Mouse (Mus musculus) liver, embryonic 15.5 days (tissue): ENCODE results near the gene Pdcd6. TPM values are rescaled to one million over a fixed set of nuclear protein-coding genes. Genes with fewer than 3 reads are reported as not detected.

Experiments used
- ATAC-seq: fragments of 200-750 bp; cut with Nextera tagmentation; 2 replicates; pipeline ENCODE4 v1.8.0; 2017; ENCODE audit warnings: moderate number of reproducible peaks, mild to moderate bottlenecking, moderate library complexity; ENCODE audit not compliant: insufficient read depth
- H3K27ac ChIP-seq: fragments of 300-500 bp; sonication (generic); replicated peaks from 2 replicates; pipeline ENCODE4 v1.5.1; 2015; ENCODE audit warnings: mild to moderate bottlenecking, inconsistent platforms
- H3K27me3 ChIP-seq: fragments of 300-500 bp; sonication (generic); 2 replicates; pipeline ENCODE4 v1.6.1; 2015; ENCODE audit warnings: mild to moderate bottlenecking, inconsistent platforms
- H3K36me3 ChIP-seq: fragments of 300-500 bp; sonication (generic); replicated peaks from 2 replicates; pipeline ENCODE4 v1.6.1; 2015; ENCODE audit warnings: moderate library complexity, mild to moderate bottlenecking, inconsistent platforms
- H3K4me1 ChIP-seq: fragments of 300-500 bp; sonication (generic); replicated peaks from 2 replicates; pipeline ENCODE4 v1.6.1; 2015; ENCODE audit warnings: inconsistent platforms
- H3K4me2 ChIP-seq: fragments of 300-500 bp; sonication (generic); 2 replicates; pipeline ENCODE4 v1.6.1; 2015; ENCODE audit warnings: moderate library complexity, mild to moderate bottlenecking, inconsistent platforms
- H3K4me3 ChIP-seq: fragments of 300-500 bp; sonication (generic); replicated peaks from 2 replicates; pipeline ENCODE4 v1.5.1; 2015; ENCODE audit warnings: mild to moderate bottlenecking, inconsistent platforms
- H3K9ac ChIP-seq: fragments of 300-500 bp; sonication (generic); 2 replicates; pipeline ENCODE4 v1.6.1; 2015; ENCODE audit warnings: moderate library complexity, mild to moderate bottlenecking, inconsistent platforms
- H3K9me3 ChIP-seq: fragments of 300-500 bp; sonication (generic); replicated peaks from 2 replicates; pipeline ENCODE4 v1.6.1; 2016; ENCODE audit warnings: inconsistent platforms
- WGBS: fragments of 180-500 bp; shearing (Covaris S2); methylation state at CpG from one replicate; pipeline ENCODE4 v1.1.7; 2015; ENCODE audit warnings: mixed read lengths; ENCODE audit not compliant: insufficient replicate concordance; 5-methylcytosine and 5-hydroxymethylcytosine counted together
- polyA plus RNA-seq: library from polyadenylated mRNA; unstranded; fragments of >200 nt; fragmentation: Nextera tagmentation; extraction: Ambion mirVana; gene quantifications from 2 replicates; pipeline ENCODE4 v1.2.1, GENCODE M21; 2015

The Pdcd6 gene
- polyA plus RNA-seq = 65.9 and 69.8 TPM in 2 replicates

DNA sequence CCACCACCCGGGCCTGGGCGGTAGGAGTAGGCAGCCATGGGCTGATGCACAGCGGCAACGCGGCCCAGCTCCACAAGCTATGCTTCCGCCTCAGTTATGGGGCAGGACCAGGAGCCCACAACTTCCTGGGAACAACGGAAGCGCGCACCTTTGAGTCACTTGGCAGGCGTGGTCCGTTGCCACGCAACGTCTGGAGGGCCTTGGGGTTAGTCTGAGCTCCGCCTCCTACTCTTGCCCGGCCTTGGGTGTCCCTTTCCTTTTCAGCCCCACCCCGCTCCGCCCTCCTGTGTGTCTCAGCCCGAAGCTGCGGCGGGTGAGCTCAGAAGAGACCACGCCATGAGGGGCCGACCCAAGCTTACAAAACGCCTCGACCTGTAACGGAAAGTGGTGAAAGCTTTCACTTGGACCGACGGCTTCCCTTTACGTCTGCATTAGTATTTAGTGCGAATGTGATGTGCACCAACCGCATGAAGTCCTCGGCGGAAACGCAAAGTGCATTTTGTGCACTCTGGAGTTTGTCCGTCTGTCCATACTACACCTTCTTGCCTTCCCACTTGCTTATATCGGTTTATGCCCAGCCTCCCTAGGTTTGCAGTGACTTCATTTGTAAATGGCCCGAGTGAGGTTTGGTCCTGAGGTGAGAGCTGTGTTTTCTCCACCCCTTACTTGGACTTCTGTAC lies at the start of gene Pdcd6:
Gene Pdcd6, minus strand, starts transcription at position 411 of the 680 bp plus-strand sequence.
- Histone ChIP-seq H3K9ac (peak within 1 kb of the TSS; percentile 80), H3K9me3 (no peaks in the 10 kb centered on the region), H3K4me2 (peak within 1 kb of the TSS; percentile 79), H3K4me3 (peak within 1 kb of the TSS; percentile 79), H3K27me3 (no peaks in the 10 kb centered on the region), H3K36me3 (peaks cover 24% of the 10 kb centered on the region), H3K4me1 (peaks cover 33% of the 10 kb centered on the region), H3K27ac (peak within 1 kb of the TSS; percentile 76)
- 0% methylated on average over 36 of the region's 36 CpGs for WGBS
- peak; percentile 99 for ATAC-seq

DNA sequence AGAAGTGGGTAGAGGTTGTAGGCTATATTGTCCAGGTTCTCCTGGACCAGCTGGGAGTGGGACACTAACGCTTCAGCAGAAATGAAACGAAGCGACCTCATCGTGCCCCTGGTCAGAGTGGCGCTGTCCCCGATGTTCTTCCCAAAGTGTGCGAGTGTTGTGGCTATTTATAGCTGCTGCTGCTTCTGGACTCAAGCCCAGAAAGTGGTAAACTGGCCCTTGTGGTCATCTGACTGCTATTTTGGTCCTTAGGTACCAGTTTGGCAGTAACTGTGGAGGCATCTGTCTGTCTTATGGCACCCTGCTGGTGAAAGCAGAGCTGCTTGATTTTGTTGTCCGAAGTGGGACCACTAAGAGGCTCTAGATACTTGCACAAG lies 46.5 kb upstream of the Pdcd6 start, which contains the start of gene Lrrc14b:
Gene Lrrc14b, minus strand, starts transcription at position 147 of the 377 bp plus-strand sequence.
- 64% methylated on average over 8 of the region's 8 CpGs for WGBS
- Histone ChIP-seq H3K27ac (no peak within 1 kb of the TSS), H3K36me3 (peaks cover 23% of the 10 kb centered on the region), H3K4me2 (no peak within 1 kb of the TSS), H3K9ac (no peak within 1 kb of the TSS), H3K9me3 (no peaks in the 10 kb centered on the region), H3K4me1 (0 out of 2 replicates have a peak, but pooled peaks cover 6% of the 10 kb centered on the region), H3K27me3 (no peaks in the 10 kb centered on the region), H3K4me3 (no peak within 1 kb of the TSS)
- 0 out of 2 replicates have a peak, but pooled peaks have one; percentile 25 for ATAC-seq

DNA sequence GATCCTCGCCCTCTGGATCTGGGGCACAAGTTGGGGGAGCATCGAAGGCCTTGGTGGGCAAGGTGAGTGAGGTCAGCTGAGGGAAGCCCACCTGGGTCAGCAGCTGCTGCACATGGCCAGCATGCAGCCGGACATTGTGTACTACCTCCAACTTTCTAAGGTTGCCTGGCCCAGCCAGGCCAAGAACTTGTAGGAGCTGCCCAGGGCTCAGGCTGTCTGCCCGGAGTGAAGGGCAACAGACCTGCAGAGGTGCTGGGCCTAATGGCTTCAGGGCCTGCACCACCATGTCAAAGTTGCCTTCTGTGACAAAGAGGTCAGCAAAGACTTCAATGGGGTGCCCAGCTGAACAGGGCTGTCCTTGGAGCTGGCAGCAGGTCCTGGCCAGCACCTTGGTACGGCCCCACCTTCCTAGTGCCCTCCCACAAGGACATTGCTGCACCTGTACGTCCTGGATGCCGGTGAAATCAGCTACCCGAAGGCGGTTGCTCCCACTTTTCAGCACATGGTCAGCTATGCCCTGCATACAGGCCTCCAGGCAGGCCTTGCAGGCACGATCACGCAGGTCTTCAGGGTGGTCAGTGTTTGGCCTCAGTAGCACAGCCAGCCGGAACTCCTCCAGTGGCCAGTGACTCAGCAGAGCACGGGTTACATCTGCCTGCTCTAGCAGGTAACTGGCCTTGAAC lies 45.9 kb upstream of the Pdcd6 start:
- no peaks in the 10 kb centered on the region for H3K9me3 ChIP-seq
- H3K4me1 ChIP-seq = 0 out of 2 replicates have a peak, but pooled peaks cover 6% of the 10 kb centered on the region
- H3K4me2 ChIP-seq = no peak overlapping the region
- no peaks in the 10 kb centered on the region for H3K27me3 ChIP-seq
- no peak for ATAC-seq
- H3K27ac ChIP-seq = no peak overlapping the region
- H3K36me3 ChIP-seq = peaks cover 29% of the 10 kb centered on the region
- 73% methylated on average over 13 of the region's 13 CpGs for WGBS
- H3K9ac ChIP-seq = no peak overlapping the region
- H3K4me3 ChIP-seq = no peak overlapping the region

DNA sequence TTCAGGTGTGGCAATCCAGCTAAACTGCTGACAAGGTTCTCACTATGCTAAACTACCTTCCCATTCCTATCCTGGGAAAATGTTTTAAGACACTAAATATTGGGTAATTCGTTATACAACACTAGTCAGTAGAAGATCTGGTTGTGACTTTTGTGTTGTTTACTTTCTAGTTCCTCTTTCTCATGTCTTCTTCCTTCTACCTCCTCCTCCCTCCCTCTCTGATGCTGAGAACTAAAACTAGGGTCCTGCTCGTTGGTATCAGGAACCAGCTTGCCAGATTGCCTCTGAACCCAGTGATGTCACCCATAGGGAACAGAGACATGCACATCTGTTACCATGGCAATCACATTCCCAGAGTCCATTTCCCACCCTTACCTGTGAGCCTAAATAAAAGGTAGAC lies 44.8 kb upstream of the Pdcd6 start:
- ATAC-seq = no peak
- Histone ChIP-seq H3K4me1 (0 out of 2 replicates have a peak, but pooled peaks cover 6% of the 10 kb centered on the region), H3K9ac (no peak overlapping the region), H3K27ac (no peak overlapping the region), H3K27me3 (no peaks in the 10 kb centered on the region), H3K9me3 (no peaks in the 10 kb centered on the region), H3K4me3 (no peak overlapping the region), H3K36me3 (peaks cover 38% of the 10 kb centered on the region), H3K4me2 (no peak overlapping the region)
- 57% methylated on average over 2 of the region's 2 CpGs for WGBS

DNA sequence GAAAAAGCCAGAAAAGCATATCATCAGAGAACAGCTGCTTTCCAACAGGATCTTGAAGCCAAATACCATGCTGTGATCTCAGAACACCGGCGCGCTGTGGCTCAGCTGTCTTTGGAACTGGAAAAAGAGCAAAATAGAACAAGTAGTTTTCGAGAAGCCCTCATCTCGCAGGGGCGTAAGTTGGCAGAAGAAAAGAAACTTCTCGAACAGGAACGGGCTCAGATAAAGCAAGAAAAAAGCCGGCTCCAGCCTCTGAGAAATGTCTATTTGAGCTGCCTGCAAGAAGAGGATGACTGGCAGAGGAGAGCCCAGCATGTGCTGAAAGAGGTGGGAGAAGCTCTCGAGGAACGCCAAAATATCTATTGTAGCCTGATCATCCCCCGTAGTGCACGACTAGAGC lies 39.1 kb upstream of the Pdcd6 start:
- WGBS = 88% methylated on average over 13 of the region's 13 CpGs
- Histone ChIP-seq H3K4me2 (no peak overlapping the region), H3K4me1 (no peaks in the 10 kb centered on the region), H3K4me3 (no peak overlapping the region), H3K27me3 (no peaks in the 10 kb centered on the region), H3K36me3 (peaks cover 75% of the 10 kb centered on the region), H3K9me3 (no peaks in the 10 kb centered on the region), H3K27ac (no peak overlapping the region), H3K9ac (no peak overlapping the region)
- no peak for ATAC-seq

DNA sequence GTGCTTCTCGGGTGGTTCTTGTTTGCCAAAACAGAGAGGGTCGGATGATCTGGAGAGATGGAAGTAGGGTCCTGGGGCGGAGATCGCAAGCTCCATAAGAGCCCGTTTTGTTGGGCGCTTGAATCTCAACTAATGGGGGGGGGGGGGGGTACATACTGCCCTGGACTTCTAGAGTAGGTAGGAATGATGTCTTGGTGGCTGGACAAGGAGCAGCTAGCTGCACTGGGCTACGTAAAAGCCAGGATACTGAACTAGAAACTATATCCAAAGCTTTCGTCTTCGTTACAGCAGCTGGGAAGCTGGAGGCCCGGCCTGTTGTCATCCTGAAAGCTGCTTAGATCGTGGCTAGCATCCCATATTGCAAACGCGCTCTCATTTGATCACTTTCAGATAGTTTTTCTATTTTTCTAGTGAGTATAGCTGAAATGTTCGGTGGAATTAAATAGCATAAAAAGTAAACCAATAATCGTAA lies 33.1 kb upstream of the Pdcd6 start:
- H3K4me3 ChIP-seq = peak overlapping the region; percentile 84
- no peaks in the 10 kb centered on the region for H3K27me3 ChIP-seq
- H3K4me1 ChIP-seq = peaks cover 20% of the 10 kb centered on the region
- under 1% methylated on average over 15 of the region's 15 CpGs for WGBS
- ATAC-seq = peak; percentile 47
- H3K27ac ChIP-seq = peak overlapping the region; percentile 75
- no peaks in the 10 kb centered on the region for H3K9me3 ChIP-seq
- H3K4me2 ChIP-seq = peak overlapping the region; percentile 78
- peaks cover 22% of the 10 kb centered on the region for H3K36me3 ChIP-seq
- H3K9ac ChIP-seq = peak overlapping the region; percentile 89

DNA sequence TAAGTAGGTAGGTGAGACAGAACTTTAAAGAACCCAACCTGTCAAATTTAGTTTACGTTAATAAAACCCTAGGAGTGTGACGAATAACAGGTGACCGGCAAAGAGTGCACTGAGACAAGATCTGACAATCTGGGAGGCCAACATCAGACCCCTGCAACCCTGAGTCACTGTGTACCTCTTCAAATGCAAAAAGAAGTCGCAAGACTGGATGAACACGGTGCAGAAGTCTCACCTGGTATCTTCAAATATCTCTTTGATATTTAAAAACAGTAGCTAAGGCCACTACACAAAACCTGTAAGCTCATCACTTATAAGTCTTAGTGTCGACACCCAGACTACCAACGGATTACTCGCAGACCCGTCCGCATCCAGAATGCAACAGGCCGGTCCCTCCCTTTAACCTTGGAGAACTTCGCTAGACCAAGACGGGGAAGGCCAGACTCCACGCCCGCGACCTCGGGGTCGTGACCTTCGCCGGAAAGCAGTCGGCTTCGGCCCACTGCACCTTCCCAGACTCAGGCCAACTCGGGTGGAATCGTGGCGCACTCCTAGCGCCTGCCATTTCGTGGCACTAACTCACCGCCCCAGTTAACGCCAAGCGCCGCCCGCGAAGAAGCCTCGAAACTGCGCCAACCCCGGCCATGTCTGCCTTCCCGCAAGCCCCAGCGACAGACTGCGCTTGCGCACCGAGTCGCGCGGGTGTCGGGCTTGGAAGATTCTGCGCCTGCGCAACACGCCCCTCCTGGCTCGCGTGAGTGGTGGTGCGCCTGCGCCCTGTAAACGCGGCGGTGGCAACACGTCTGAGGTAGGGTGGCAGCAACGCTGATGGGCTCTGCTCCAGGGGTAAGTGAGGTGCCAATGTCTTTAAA lies 32.4 kb upstream of the Pdcd6 start, which contains the start of the genes Sdha and Ccdc127:
Gene Sdha, minus strand, starts transcription at position 715 of the 869 bp plus-strand sequence.
Gene Ccdc127, plus strand, starts transcription at position 744 of the 869 bp plus-strand sequence.
- Histone ChIP-seq H3K9me3 (no peaks in the 10 kb centered on the region), H3K36me3 (peaks cover 21% of the 10 kb centered on the region), H3K4me3 (peak within 1 kb of the TSS; percentile 84), H3K27ac (peak within 1 kb of the TSS; percentile 93), H3K27me3 (no peaks in the 10 kb centered on the region), H3K4me2 (peak within 1 kb of the TSS; percentile 78), H3K9ac (peak within 1 kb of the TSS; percentile 89), H3K4me1 (peaks cover 20% of the 10 kb centered on the region)
- 1% methylated on average over 57 of the region's 57 CpGs for WGBS
- peak; percentile 93 for ATAC-seq

DNA sequence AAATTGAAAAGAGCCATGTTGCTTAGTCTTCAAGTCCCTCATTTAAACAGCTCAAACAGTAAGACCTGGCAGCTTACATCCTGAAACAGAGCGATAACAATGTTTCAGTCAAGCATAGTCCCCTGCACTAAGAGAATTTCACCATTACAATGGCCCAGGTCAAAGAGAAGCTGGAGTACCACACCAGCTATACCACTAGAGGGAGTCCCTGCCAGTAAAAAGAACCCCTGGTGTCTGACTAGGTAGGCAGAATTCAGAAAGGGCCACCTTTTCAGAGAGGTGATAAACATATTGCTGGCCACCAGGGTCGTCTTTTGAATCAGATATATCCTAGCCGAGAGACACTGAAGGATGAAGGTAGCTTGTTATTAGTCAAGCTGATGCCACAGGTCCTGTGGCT lies 23.7 kb upstream of the Pdcd6 start:
- Histone ChIP-seq H3K27me3 (no peaks in the 10 kb centered on the region), H3K9me3 (no peaks in the 10 kb centered on the region), H3K4me1 (no peaks in the 10 kb centered on the region), H3K4me3 (no peak overlapping the region), H3K4me2 (no peak overlapping the region), H3K9ac (no peak overlapping the region), H3K27ac (no peak overlapping the region), H3K36me3 (peaks cover 70% of the 10 kb centered on the region)
- WGBS = 35% methylated on average over 3 of the region's 3 CpGs
- ATAC-seq = no peak

DNA sequence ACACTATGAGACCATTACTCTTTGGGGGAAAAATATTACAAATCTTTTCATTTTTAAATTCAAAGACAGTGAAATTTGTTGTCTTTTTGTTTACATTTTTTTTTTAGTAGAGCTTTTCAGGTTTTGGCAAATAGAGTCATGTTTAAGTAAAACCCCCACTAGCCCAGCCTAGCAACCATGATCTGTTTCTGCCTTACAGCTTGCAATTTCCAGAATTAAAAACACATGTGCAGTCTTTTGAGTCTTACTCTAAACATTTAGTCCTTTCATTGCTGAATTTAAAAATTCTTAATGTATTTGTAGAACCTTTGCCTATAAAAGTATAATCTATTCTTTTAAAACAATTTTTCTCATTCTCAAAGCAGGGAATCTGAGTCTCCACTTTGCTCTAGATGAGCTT lies 11.9 kb upstream of the Pdcd6 start:
- no peak overlapping the region for H3K27ac ChIP-seq
- H3K36me3 ChIP-seq = peaks cover 77% of the 10 kb centered on the region
- no peak for ATAC-seq
- H3K4me1 ChIP-seq = no peaks in the 10 kb centered on the region
- H3K4me2 ChIP-seq = no peak overlapping the region
- H3K4me3 ChIP-seq = no peak overlapping the region
- H3K9ac ChIP-seq = no peak overlapping the region
- H3K27me3 ChIP-seq = no peaks in the 10 kb centered on the region
- H3K9me3 ChIP-seq = no peaks in the 10 kb centered on the region

DNA sequence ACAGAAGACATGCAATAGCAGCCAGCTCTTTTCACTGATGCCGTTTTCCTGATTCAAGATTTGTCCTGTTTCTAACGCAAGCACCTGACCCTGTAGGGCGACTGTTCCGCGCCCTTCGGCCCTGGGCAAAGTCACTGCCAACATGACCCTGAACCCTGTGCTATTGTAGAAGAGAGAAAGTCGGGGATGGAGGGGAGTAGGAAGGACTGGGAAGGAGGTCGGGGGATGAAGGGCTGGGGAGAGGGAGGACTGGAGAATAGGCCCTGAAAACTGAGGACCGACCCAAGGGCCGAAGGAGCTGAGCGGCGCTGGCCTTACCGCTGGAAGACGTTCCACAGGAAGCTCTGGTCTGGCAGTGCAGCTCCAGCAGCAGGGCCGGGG lies 601 bp downstream of the Pdcd6 start:
- H3K9ac ChIP-seq = peak overlapping the region; percentile 80
- H3K4me1 ChIP-seq = peaks cover 33% of the 10 kb centered on the region
- peak; percentile 29 for ATAC-seq
- WGBS = 2% methylated on average over 15 of the region's 15 CpGs
- H3K36me3 ChIP-seq = peaks cover 18% of the 10 kb centered on the region
- H3K4me2 ChIP-seq = peak overlapping the region; percentile 79
- no peaks in the 10 kb centered on the region for H3K9me3 ChIP-seq
- H3K4me3 ChIP-seq = peak overlapping the region; percentile 79
- H3K27me3 ChIP-seq = no peaks in the 10 kb centered on the region
- peak overlapping the region; percentile 76 for H3K27ac ChIP-seq
